Mouse (Mus musculus) hindbrain, embryonic 14.5 days (tissue): Measurements from ENCODE around the gene Gramd1a. TPM values are rescaled to one million over a fixed set of nuclear protein-coding genes. Genes with fewer than 3 reads are reported as not detected.
A peak's percentile ranks its signal among the peaks of the same experiment; 100 is the strongest.

Experiments used
- ATAC-seq: fragments of 200-750 bp; cut with Nextera tagmentation; 2 replicates; pipeline ENCODE4 v1.8.0; 2017; ENCODE audit warnings: moderate number of reproducible peaks, mild to moderate bottlenecking, moderate TSS enrichment, moderate library complexity; ENCODE audit not compliant: low FRiP score
- DNase-seq: peaks from one replicate; pipeline ENCODE4 v3.0.0-alpha.2; 2015; ENCODE audit warnings: low spot score
- H3K27ac ChIP-seq: fragments of 300-500 bp; sonication (generic); 2 replicates; pipeline ENCODE4 v1.5.1; 2014; ENCODE audit warnings: mild to moderate bottlenecking, moderate library complexity
- H3K27me3 ChIP-seq: fragments of 300-500 bp; sonication (generic); 2 replicates; pipeline ENCODE4 v1.6.1; 2014; ENCODE audit warnings: mild to moderate bottlenecking, low read length, mixed read lengths; ENCODE audit not compliant: control insufficient read depth, insufficient read depth
- H3K36me3 ChIP-seq: fragments of 300-500 bp; sonication (generic); replicated peaks from 2 replicates; pipeline ENCODE4 v1.6.1; 2014; ENCODE audit not compliant: control insufficient read depth, insufficient read depth
- H3K4me1 ChIP-seq: fragments of 300-500 bp; sonication (generic); replicated peaks from 2 replicates; pipeline ENCODE4 v1.6.1; 2014; ENCODE audit warnings: antibody characterized with exemption, low read length, mixed read lengths; ENCODE audit not compliant: control insufficient read depth, insufficient read depth
- H3K4me2 ChIP-seq: fragments of 300-500 bp; sonication (generic); replicated peaks from 2 replicates; pipeline ENCODE4 v1.6.1; 2014; ENCODE audit warnings: mild to moderate bottlenecking, moderate library complexity
- H3K4me3 ChIP-seq: fragments of 300-500 bp; sonication (generic); replicated peaks from 2 replicates; pipeline ENCODE4 v1.5.1; 2014; ENCODE audit warnings: mild to moderate bottlenecking, low read length
- H3K9ac ChIP-seq: fragments of 300-500 bp; sonication (generic); 2 replicates; pipeline ENCODE4 v1.6.1; 2014
- H3K9me3 ChIP-seq: fragments of 300-500 bp; sonication (generic); 2 replicates; pipeline ENCODE4 v1.6.1; 2016; ENCODE audit warnings: low read length; ENCODE audit not compliant: control insufficient read depth
- WGBS: fragments of 180-500 bp; shearing (Covaris S2); extraction: QIAGEN DNeasy Blood & Tissue Kit; methylation state at CpG from one replicate; pipeline ENCODE4 v1.1.7; 2014; 5-methylcytosine and 5-hydroxymethylcytosine counted together
- polyA plus RNA-seq: library from polyadenylated mRNA; unstranded; fragments of >200 nt; fragmentation: Nextera tagmentation; extraction: Ambion mirVana; gene quantifications from 2 replicates; pipeline ENCODE4 v1.2.1, GENCODE M21; 2014

The Gramd1a gene
- polyA plus RNA-seq, 1 experiment from 2014 or later = 191 TPM

- 92% methylated on average over 6 of the region's 6 CpGs for WGBS
- ATAC-seq = no peak
- no peaks in the 10 kb centered on the region for H3K9me3 ChIP-seq
Observed at GRCm38 (mm10) chr7:31153536-31154320, 2.0 kb downstream of the Gramd1a start.

GRCm38 (mm10) chr7:31151301-31152241, 4.1 kb downstream of the Gramd1a start:
- 13% methylated on average over 23 of the region's 23 CpGs for WGBS
- H3K9ac ChIP-seq = peak overlapping the region; percentile 96
- DNase-seq = no peak
- H3K4me3 ChIP-seq = peak overlapping the region; percentile 92
- H3K4me1 ChIP-seq = peaks cover 35% of the 10 kb centered on the region
- H3K9me3 ChIP-seq = no peaks in the 10 kb centered on the region
- H3K27ac ChIP-seq = peak overlapping the region; percentile 99
- ATAC-seq = peak; percentile 46
- H3K4me2 ChIP-seq = peak overlapping the region; percentile 90
- H3K27me3 ChIP-seq = no peaks in the 10 kb centered on the region
- H3K36me3 ChIP-seq = no peaks in the 10 kb centered on the region

More at GRCm38 (mm10) chr7:31153536-31154320, 2.0 kb downstream of the Gramd1a start:
- no peaks in the 10 kb centered on the region for H3K27me3 ChIP-seq
- no peak overlapping the region for H3K9ac ChIP-seq
- H3K4me3 ChIP-seq = no peak overlapping the region
- no peak for DNase-seq
- no peaks in the 10 kb centered on the region for H3K36me3 ChIP-seq
- no peak overlapping the region for H3K4me2 ChIP-seq
- H3K4me1 ChIP-seq = peaks cover 17% of the 10 kb centered on the region
- H3K27ac ChIP-seq = no peak overlapping the region

GRCm38 (mm10) chr7:31150566-31151300, 5.0 kb downstream of the Gramd1a start:
- Histone ChIP-seq H3K9ac (peak overlapping the region; percentile 96), H3K36me3 (no peaks in the 10 kb centered on the region), H3K4me2 (peak overlapping the region; percentile 90), H3K9me3 (no peaks in the 10 kb centered on the region), H3K4me1 (peaks cover 35% of the 10 kb centered on the region), H3K4me3 (peak overlapping the region; percentile 92), H3K27ac (peak overlapping the region; percentile 99), H3K27me3 (no peaks in the 10 kb centered on the region)
- ATAC-seq (peak; percentile 87), DNase-seq (peak; percentile 87)
- under 1% methylated on average over 63 of the region's 63 CpGs for WGBS

- Histone ChIP-seq H3K9me3 (no peaks in the 10 kb centered on the region), H3K27ac (peak overlapping the region; percentile 99), H3K4me2 (peak overlapping the region; percentile 90), H3K27me3 (no peaks in the 10 kb centered on the region), H3K4me3 (peak overlapping the region; percentile 92), H3K9ac (peak overlapping the region; percentile 96), H3K4me1 (peaks cover 35% of the 10 kb centered on the region), H3K36me3 (no peaks in the 10 kb centered on the region)
- ATAC-seq = no peak; the same call in 1 of the 2 replicates
- under 1% methylated on average over 20 of the region's 20 CpGs for WGBS
- DNase-seq = peak; percentile 62
Observed at GRCm38 (mm10) chr7:31149751-31150565, 5.7 kb downstream of the Gramd1a start.

- peak overlapping the region; percentile 90 for H3K4me2 ChIP-seq
- H3K27ac ChIP-seq = peak overlapping the region; percentile 99
- H3K9ac ChIP-seq = peak overlapping the region; percentile 96
- no peaks in the 10 kb centered on the region for H3K9me3 ChIP-seq
- no peak for DNase-seq
- H3K4me3 ChIP-seq = peak overlapping the region; percentile 92
- 22% methylated on average over 9 of the region's 9 CpGs for WGBS
- ATAC-seq = no peak
- H3K27me3 ChIP-seq = no peaks in the 10 kb centered on the region
- H3K36me3 ChIP-seq = no peaks in the 10 kb centered on the region
- H3K4me1 ChIP-seq = peaks cover 35% of the 10 kb centered on the region
Observed at GRCm38 (mm10) chr7:31149271-31149670, 6.4 kb downstream of the Gramd1a start.

GRCm38 (mm10) chr7:31148756-31149155, 6.9 kb downstream of the Gramd1a start:
- DNase-seq (peak; percentile 54), ATAC-seq (peak; percentile 17; the same call in 1 of the 2 replicates)
- H3K9me3 ChIP-seq = no peaks in the 10 kb centered on the region
- WGBS = 3% methylated on average over 9 of the region's 9 CpGs
- peak overlapping the region; percentile 90 for H3K4me2 ChIP-seq
- peak overlapping the region; percentile 96 for H3K9ac ChIP-seq
- peak overlapping the region; percentile 99 for H3K27ac ChIP-seq
- no peaks in the 10 kb centered on the region for H3K27me3 ChIP-seq
- H3K4me3 ChIP-seq = peak overlapping the region; percentile 92
- H3K4me1 ChIP-seq = peaks cover 35% of the 10 kb centered on the region
- peaks cover 2% of the 10 kb centered on the region; the same call in 1 of the 2 replicates for H3K36me3 ChIP-seq

- Histone ChIP-seq H3K4me2 (peak overlapping the region; percentile 90), H3K27me3 (no peaks in the 10 kb centered on the region), H3K9me3 (no peaks in the 10 kb centered on the region), H3K27ac (peak overlapping the region; percentile 99), H3K9ac (peak overlapping the region; percentile 96), H3K4me1 (peaks cover 35% of the 10 kb centered on the region), H3K36me3 (peaks cover 8% of the 10 kb centered on the region), H3K4me3 (peak overlapping the region; percentile 92)
- DNase-seq = no peak
- WGBS = 62% methylated on average over 3 of the region's 3 CpGs
- ATAC-seq = no peak
Observed at GRCm38 (mm10) chr7:31148086-31148485, 7.6 kb downstream of the Gramd1a start.

- Histone ChIP-seq H3K4me1 (peaks cover 25% of the 10 kb centered on the region), H3K27me3 (no peaks in the 10 kb centered on the region), H3K36me3 (peaks cover 32% of the 10 kb centered on the region), H3K4me3 (no peak overlapping the region), H3K27ac (no peak overlapping the region), H3K9me3 (no peaks in the 10 kb centered on the region), H3K4me2 (no peak overlapping the region), H3K9ac (no peak overlapping the region)
- DNase-seq = no peak
- 77% methylated on average over 12 of the region's 12 CpGs for WGBS
- no peak for ATAC-seq
Observed at GRCm38 (mm10) chr7:31145596-31146160, 10.0 kb downstream of the Gramd1a start.
